Mouse (Mus musculus) ES-E14 (cell line): ENCODE measurements around the gene Tenm3.

Experiments used
- CHD2 ChIP-seq: IDR thresholded peaks from 2 replicates; pipeline ENCODE4 v1.6.1; 2014; ENCODE audit warnings: mild to moderate bottlenecking, low read depth, low read length, inconsistent platforms
- HCFC1 ChIP-seq: IDR thresholded peaks from 2 replicates; pipeline ENCODE4 v1.6.1; 2012; ENCODE audit warnings: low read length, inconsistent platforms, borderline replicate concordance; ENCODE audit not compliant: insufficient read depth
- MAFK ChIP-seq: IDR thresholded peaks from 2 replicates; pipeline ENCODE4 v1.6.1; 2014; ENCODE audit warnings: mild to moderate bottlenecking, low read depth, low read length, inconsistent platforms; ENCODE audit not compliant: insufficient read depth
- ZC3H11A ChIP-seq: IDR thresholded peaks from 2 replicates; pipeline ENCODE4 v1.6.1; 2012; ENCODE audit warnings: low read depth, mild to moderate bottlenecking, inconsistent platforms, low read length, borderline replicate concordance
- ZNF384 ChIP-seq: IDR thresholded peaks from 2 replicates; pipeline ENCODE4 v1.6.1; 2012; ENCODE audit warnings: low read depth, low read length, inconsistent platforms

DNA sequence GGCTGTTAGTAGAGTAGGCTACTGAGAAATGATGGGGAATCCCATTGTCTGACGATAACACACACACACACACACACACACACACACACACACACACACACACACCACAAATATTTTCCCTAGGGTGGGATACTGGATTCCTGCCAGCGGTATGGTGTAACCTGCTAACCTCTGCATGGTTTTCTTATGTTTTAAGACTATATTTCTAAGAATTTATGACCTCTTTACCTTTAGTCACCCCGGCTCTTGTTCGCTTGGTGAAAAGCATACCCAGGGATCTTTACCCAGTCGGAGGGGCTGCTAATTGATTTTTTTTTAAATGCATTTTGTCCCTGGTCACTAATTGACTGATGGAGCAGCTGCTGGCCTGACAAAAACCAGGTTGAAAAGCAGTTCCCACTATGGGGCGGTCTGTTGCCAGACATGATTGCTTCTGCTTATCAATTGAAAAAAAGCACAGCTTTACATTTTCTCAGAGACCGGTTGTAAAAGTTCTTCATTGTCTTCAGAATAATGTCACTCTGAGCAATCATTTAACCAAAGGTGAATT is 46.5 kb upstream of the Tenm3 start:
- TF ChIP-seq MAFK, result no peak
- no peak for TF ChIP-seq CHD2
- TF ChIP-seq HCFC1, result no peak
- no peak for TF ChIP-seq ZC3H11A
- no peak for TF ChIP-seq ZNF384
